Mouse (Mus musculus): Measurements from ENCODE around the gene Scml4. TPM values are rescaled to one million over a fixed set of nuclear protein-coding genes. Genes with fewer than 3 reads are reported as not detected.
A peak's percentile ranks its signal among the peaks of the same experiment; 100 is the strongest.

The Scml4 gene
- polyA plus RNA-seq, 1 experiment: 2.3 TPM

GRCm38 (mm10) chr10:42862806-42863205 lies 2.6 kb downstream of the Scml4 start:
- Histone ChIP-seq H3K79me3 (ENCODE audit: low read depth) (no peaks in the 10 kb centered on the region), H3K36me3 (ENCODE audit: control insufficient read depth, insufficient read depth) (no peaks in the 10 kb centered on the region), H3K27me3 (ENCODE audit: control insufficient read depth, insufficient read depth, insufficient read length) (no peaks in the 10 kb centered on the region), H3K4me3 (ENCODE audit: insufficient read depth, poor library complexity, severe bottlenecking) (peak overlapping the region; percentile 24), H3ac (ENCODE audit: control insufficient read depth, insufficient read length, low read depth) (no peak overlapping the region), H3K79me2 (ENCODE audit: control insufficient read depth, insufficient read depth) (no peaks in the 10 kb centered on the region)
- TF ChIP-seq MAX (IDR thresholded peaks at IDR 0.05): no peak
- TF ChIP-seq MYOD1 (IDR thresholded peaks at IDR 0.05; ENCODE audit: control insufficient read depth, insufficient read length, low read depth): no peak
- no peak for TF ChIP-seq USF1 (IDR thresholded peaks at IDR 0.05; ENCODE audit: low read depth)
- no peak for TF ChIP-seq CEBPB (IDR thresholded peaks at IDR 0.05; ENCODE audit: low read depth)
- no peak for TF ChIP-seq CTCF (IDR thresholded peaks at IDR 0.05; ENCODE audit: control insufficient read depth, insufficient read depth, insufficient read length)
- no peak for TF ChIP-seq FOSL1 (IDR thresholded peaks at IDR 0.05; ENCODE audit: insufficient read depth, low read length, poor library complexity, severe bottlenecking)
- no peak for TF ChIP-seq MYOG (IDR thresholded peaks at IDR 0.05; ENCODE audit: control insufficient read depth, extremely low read depth, insufficient read length)

- Histone ChIP-seq H3ac (ENCODE audit: control insufficient read depth, insufficient read length, low read depth) (peak overlapping the region; percentile 24), H3K4me3 (ENCODE audit: insufficient read depth, poor library complexity, severe bottlenecking) (peak overlapping the region; percentile 28), H3K36me3 (ENCODE audit: control insufficient read depth, insufficient read depth) (no peaks in the 10 kb centered on the region), H3K27me3 (ENCODE audit: control insufficient read depth, insufficient read depth, insufficient read length) (no peaks in the 10 kb centered on the region), H3K79me3 (ENCODE audit: low read depth) (no peaks in the 10 kb centered on the region), H3K79me2 (ENCODE audit: control insufficient read depth, insufficient read depth) (no peaks in the 10 kb centered on the region)
- TF ChIP-seq USF1 (IDR thresholded peaks at IDR 0.05; ENCODE audit: low read depth) (no peak), MYOG (IDR thresholded peaks at IDR 0.05; ENCODE audit: control insufficient read depth, extremely low read depth, insufficient read length) (no peak), MAX (IDR thresholded peaks at IDR 0.05) (no peak), FOSL1 (IDR thresholded peaks at IDR 0.05; ENCODE audit: insufficient read depth, low read length, poor library complexity, severe bottlenecking) (no peak), MYOD1 (IDR thresholded peaks at IDR 0.05; ENCODE audit: control insufficient read depth, insufficient read length, low read depth) (no peak), CEBPB (IDR thresholded peaks at IDR 0.05; ENCODE audit: low read depth) (no peak), CTCF (IDR thresholded peaks at IDR 0.05; ENCODE audit: control insufficient read depth, insufficient read depth, insufficient read length) (no peak)
These were observed 3.6 kb downstream of the Scml4 start for GRCm38 (mm10) chr10:42863621-42864391.

GRCm38 (mm10) chr10:42864696-42865095 lies 4.5 kb downstream of the Scml4 start:
- Histone ChIP-seq H3K4me3 (ENCODE audit: insufficient read depth, poor library complexity, severe bottlenecking) (no peak overlapping the region), H3K79me2 (ENCODE audit: control insufficient read depth, insufficient read depth) (no peaks in the 10 kb centered on the region), H3ac (ENCODE audit: control insufficient read depth, insufficient read length, low read depth) (no peak overlapping the region), H3K36me3 (ENCODE audit: control insufficient read depth, insufficient read depth) (no peaks in the 10 kb centered on the region), H3K79me3 (ENCODE audit: low read depth) (no peaks in the 10 kb centered on the region), H3K27me3 (ENCODE audit: control insufficient read depth, insufficient read depth, insufficient read length) (no peaks in the 10 kb centered on the region)
- TF ChIP-seq USF1 (IDR thresholded peaks at IDR 0.05; ENCODE audit: low read depth) (no peak), MYOD1 (IDR thresholded peaks at IDR 0.05; ENCODE audit: control insufficient read depth, insufficient read length, low read depth) (no peak), FOSL1 (IDR thresholded peaks at IDR 0.05; ENCODE audit: insufficient read depth, low read length, poor library complexity, severe bottlenecking) (no peak), MYOG (IDR thresholded peaks at IDR 0.05; ENCODE audit: control insufficient read depth, extremely low read depth, insufficient read length) (no peak), CEBPB (IDR thresholded peaks at IDR 0.05; ENCODE audit: low read depth) (no peak), CTCF (IDR thresholded peaks at IDR 0.05; ENCODE audit: control insufficient read depth, insufficient read depth, insufficient read length) (no peak), MAX (IDR thresholded peaks at IDR 0.05) (no peak)

DNA sequence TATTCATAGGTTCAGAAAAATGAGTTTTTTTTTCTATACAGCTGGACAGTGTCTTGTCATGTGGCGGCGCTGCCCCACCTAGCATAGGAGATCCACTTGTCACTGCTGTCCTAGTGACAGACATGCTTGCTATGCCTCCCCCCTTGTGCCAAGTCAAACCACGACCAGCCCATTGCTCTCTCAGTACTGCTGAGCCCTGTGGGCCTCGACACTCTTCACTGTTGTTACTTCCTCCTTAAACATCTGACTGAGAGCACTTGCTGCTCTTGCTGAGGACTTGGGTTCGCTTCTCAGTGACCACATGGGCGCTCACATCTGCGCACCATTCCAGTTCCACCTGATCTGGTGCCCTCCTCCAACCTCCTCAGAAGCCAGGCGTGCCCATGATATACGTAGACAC lies 8.2 kb downstream of the Scml4 start:
- Histone ChIP-seq H3K79me2 (ENCODE audit: control insufficient read depth, insufficient read depth) (no peaks in the 10 kb centered on the region), H3ac (ENCODE audit: control insufficient read depth, insufficient read length, low read depth) (no peak overlapping the region), H3K27me3 (ENCODE audit: control insufficient read depth, insufficient read depth, insufficient read length) (no peaks in the 10 kb centered on the region), H3K4me3 (ENCODE audit: insufficient read depth, poor library complexity, severe bottlenecking) (no peak overlapping the region), H3K36me3 (ENCODE audit: control insufficient read depth, insufficient read depth) (no peaks in the 10 kb centered on the region), H3K79me3 (ENCODE audit: low read depth) (no peaks in the 10 kb centered on the region)
- TF ChIP-seq USF1 (IDR thresholded peaks at IDR 0.05; ENCODE audit: low read depth): no peak
- no peak for TF ChIP-seq MYOG (IDR thresholded peaks at IDR 0.05; ENCODE audit: control insufficient read depth, extremely low read depth, insufficient read length)
- TF ChIP-seq FOSL1 (IDR thresholded peaks at IDR 0.05; ENCODE audit: insufficient read depth, low read length, poor library complexity, severe bottlenecking): no peak
- TF ChIP-seq CTCF (IDR thresholded peaks at IDR 0.05; ENCODE audit: control insufficient read depth, insufficient read depth, insufficient read length): no peak
- no peak for TF ChIP-seq MAX (IDR thresholded peaks at IDR 0.05)
- no peak for TF ChIP-seq MYOD1 (IDR thresholded peaks at IDR 0.05; ENCODE audit: control insufficient read depth, insufficient read length, low read depth)

- Histone ChIP-seq H3K79me3 (ENCODE audit: low read depth) (no peaks in the 10 kb centered on the region), H3K79me2 (ENCODE audit: control insufficient read depth, insufficient read depth) (no peaks in the 10 kb centered on the region), H3ac (ENCODE audit: control insufficient read depth, insufficient read length, low read depth) (no peak overlapping the region), H3K27me3 (ENCODE audit: control insufficient read depth, insufficient read depth, insufficient read length) (no peaks in the 10 kb centered on the region), H3K36me3 (ENCODE audit: control insufficient read depth, insufficient read depth) (no peaks in the 10 kb centered on the region), H3K4me3 (ENCODE audit: insufficient read depth, poor library complexity, severe bottlenecking) (no peak overlapping the region)
- TF ChIP-seq MAX (IDR thresholded peaks at IDR 0.05) (no peak), USF1 (IDR thresholded peaks at IDR 0.05; ENCODE audit: low read depth) (no peak), CEBPB (IDR thresholded peaks at IDR 0.05; ENCODE audit: low read depth) (no peak), MYOG (IDR thresholded peaks at IDR 0.05; ENCODE audit: control insufficient read depth, extremely low read depth, insufficient read length) (no peak), FOSL1 (IDR thresholded peaks at IDR 0.05; ENCODE audit: insufficient read depth, low read length, poor library complexity, severe bottlenecking) (no peak), CTCF (IDR thresholded peaks at IDR 0.05; ENCODE audit: control insufficient read depth, insufficient read depth, insufficient read length) (no peak), MYOD1 (IDR thresholded peaks at IDR 0.05; ENCODE audit: control insufficient read depth, insufficient read length, low read depth) (no peak)
These were observed 9.3 kb downstream of the Scml4 start for GRCm38 (mm10) chr10:42869467-42869866.

Data from C2C12 (cell line).